ENCODE assay signal across 11 mouse cellular contexts in the genomic region with DNA sequence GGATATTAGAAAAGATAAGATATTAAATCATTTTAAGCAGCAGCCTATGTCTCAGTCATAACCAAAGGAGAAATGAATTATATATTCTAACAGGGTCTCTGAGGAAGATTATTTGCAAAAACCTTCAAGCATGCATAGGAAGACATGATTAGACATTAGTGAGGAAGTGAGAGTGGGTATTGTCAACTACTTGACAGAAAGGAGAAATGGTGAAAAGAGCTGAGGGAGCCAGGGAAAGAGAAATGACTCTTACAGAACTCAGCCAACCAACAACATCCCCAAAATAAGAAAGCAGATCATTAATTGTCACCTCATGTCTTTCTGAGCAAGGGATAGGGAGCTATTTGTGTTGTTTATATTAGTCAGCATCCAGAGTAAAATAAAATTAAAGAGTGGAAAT.
"Had no signal": no experiment of that assay in that cellular context is flagged by ENCODE, and none has a peak within 500 bp of the region (broad histone marks: within the 10 kb centered on the region; RNA-seq: fewer than 3 reads in every experiment).

No protein-coding gene starts in this region.

- DNase-seq: lung, adult 18-20 months; lung, embryonic 14.5 days; lung, postnatal 10 days; lung, postnatal 4 days; midbrain, embryonic 14.5 days; right cerebral cortex, postnatal 14 days; right cerebral cortex, postnatal 4 days; spleen, adult 18-20 months; thymus, postnatal 14 days; thymus, postnatal 36 days had no signal

- ATAC-seq: midbrain, embryonic 16.5 days had no signal
